Mouse (Mus musculus) cerebellum, adult 2 months (tissue): ENCODE measurements around the gene Mtch2.

Experiments
- CTCF ChIP-seq: fragments of 200-500 bp; IDR thresholded peaks from 2 replicates; pipeline ENCODE4 v1.5.1; 2011; ENCODE audit warnings: low read depth, mild to moderate bottlenecking, control low read depth, low read length, moderate library complexity, borderline replicate concordance; ENCODE audit not compliant: insufficient read depth
- POLR2A ChIP-seq: fragments of 200-500 bp; IDR thresholded peaks from 2 replicates; pipeline ENCODE4 v1.6.1; 2011; ENCODE audit warnings: low read length, control low read depth, borderline replicate concordance; ENCODE audit not compliant: insufficient read depth

DNA sequence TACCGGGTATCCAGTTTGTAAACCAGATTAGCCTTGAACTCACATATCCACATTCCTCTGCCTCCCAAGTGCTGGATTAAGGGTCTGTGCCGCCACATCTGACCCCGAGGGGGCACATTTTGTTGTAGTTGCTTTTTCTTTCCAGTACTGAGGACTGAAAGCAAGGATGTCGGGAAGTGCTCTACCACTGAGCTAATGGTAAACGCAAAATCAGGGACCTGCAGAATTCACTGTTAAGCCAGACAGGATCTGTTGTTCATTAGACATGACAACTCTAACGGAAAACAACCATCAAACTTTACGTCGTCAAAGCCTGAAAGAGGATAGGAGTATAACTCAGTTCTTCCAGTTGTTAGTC, 379 bp upstream of the Mtch2 start:
- TF ChIP-seq CTCF (no peak), POLR2A (no peak)
